ENCODE assay signal across 8 mouse cellular contexts in genomic region chr17:83937576-83937975, GRCm38 (mm10).
DNase-seq lines count a peak whose midpoint lies in the region; ATAC-seq lines count a peak whose summit lies in the region.

No protein-coding gene starts in this region.

- no peak overlapping the region for H3K27ac ChIP-seq in heart, embryonic 11.5 days (ENCODE audit: low read depth, low read length)
- no peak overlapping the region for H3K27ac ChIP-seq in heart, embryonic 12.5 days (ENCODE audit: poor library complexity, severe bottlenecking)

- no peaks in the 10 kb centered on the region for H3K9me3 ChIP-seq in heart, embryonic 11.5 days (replicated peaks; ENCODE audit: control insufficient read depth, low read length)
- H3K9me3 ChIP-seq in heart, embryonic 12.5 days (replicated peaks) = no peaks in the 10 kb centered on the region

- no peak overlapping the region for H3K4me3 ChIP-seq in heart, embryonic 11.5 days (ENCODE audit: low read depth, low read length)
- H3K4me3 ChIP-seq in heart, embryonic 12.5 days = no peak overlapping the region

- DNase-seq in heart, adult 11 months = peak; percentile 97
- peak; percentile 24 for DNase-seq in brain, embryonic 18.5 days (ENCODE audit: low read depth, low spot score)
- peak; percentile 36 for DNase-seq in left cerebral cortex, adult 11 months (ENCODE audit: low spot score)
- DNase-seq in spleen, postnatal 14 days (ENCODE audit: low spot score in 2 of 2) = no peak
- DNase-seq in ovary, postnatal 36 days (ENCODE audit: low spot score) = no peak
- no peak for DNase-seq in yolk sac, embryonic 10.5 days (ENCODE audit: low spot score)

- H3K9ac ChIP-seq in heart, embryonic 11.5 days (ENCODE audit: low read depth, low read length) = no peak overlapping the region
- no peak overlapping the region for H3K9ac ChIP-seq in heart, embryonic 12.5 days

- no peaks in the 10 kb centered on the region for H3K36me3 ChIP-seq in heart, embryonic 11.5 days (ENCODE audit: control insufficient read depth, insufficient read depth, low read length)
- H3K36me3 ChIP-seq in heart, embryonic 12.5 days = no peaks in the 10 kb centered on the region

- no peak for ATAC-seq in heart, embryonic 11.5 days (replicated peaks; ENCODE audit: insufficient number of reproducible peaks, low FRiP score, low TSS enrichment)
- 0 out of 2 replicates have a peak, but pooled peaks have one; percentile 5 for ATAC-seq in heart, embryonic 12.5 days (ENCODE audit: insufficient number of reproducible peaks, low FRiP score)

- WGBS in heart, embryonic 11.5 days (ENCODE audit: insufficient replicate concordance) = 41% methylated on average over 10 of the region's 10 CpGs
- WGBS in heart, embryonic 12.5 days = 44% methylated on average over 10 of the region's 10 CpGs

- no peaks in the 10 kb centered on the region for H3K27me3 ChIP-seq in heart, embryonic 11.5 days (ENCODE audit: control insufficient read depth, insufficient read depth, low read length)
- H3K27me3 ChIP-seq in heart, embryonic 12.5 days (replicated peaks) = no peaks in the 10 kb centered on the region

- H3K4me1 ChIP-seq in heart, embryonic 11.5 days (ENCODE audit: control insufficient read depth, insufficient read depth, low read length) = no peaks in the 10 kb centered on the region
- no peaks in the 10 kb centered on the region for H3K4me1 ChIP-seq in heart, embryonic 12.5 days (replicated peaks)

- no peak overlapping the region for H3K4me2 ChIP-seq in heart, embryonic 11.5 days
- H3K4me2 ChIP-seq in heart, embryonic 12.5 days = no peak overlapping the region

Comparison
In these comparisons a context has a peak if more than half of its experiments do, and no peak if none do; other contexts are left out.
1. DNase-seq: peak in heart, adult 11 months (single experiment), brain, embryonic 18.5 days (single experiment) and left cerebral cortex, adult 11 months (single experiment); none in spleen, postnatal 14 days (0 of 2), ovary, postnatal 36 days (single experiment) and yolk sac, embryonic 10.5 days (single experiment).